Mouse (Mus musculus) midbrain, embryonic 13.5 days (tissue): ENCODE data around the gene Tnik. TPM values are rescaled to one million over a fixed set of nuclear protein-coding genes. Genes with fewer than 3 reads are reported as not detected.

Experiments
- ATAC-seq: fragments of 200-750 bp; cut with Nextera tagmentation; 2 replicates; pipeline ENCODE4 v1.8.0; 2017; ENCODE audit warnings: mild to moderate bottlenecking, moderate TSS enrichment, moderate library complexity
- H3K27ac ChIP-seq: fragments of 300-500 bp; sonication (generic); 2 replicates; pipeline ENCODE4 v1.5.1; 2015; ENCODE audit warnings: inconsistent platforms, mild to moderate bottlenecking, moderate library complexity
- H3K27me3 ChIP-seq: fragments of 300-500 bp; sonication (generic); 2 replicates; pipeline ENCODE4 v1.6.1; 2015; ENCODE audit warnings: mild to moderate bottlenecking, inconsistent platforms
- H3K36me3 ChIP-seq: fragments of 300-500 bp; sonication (generic); 2 replicates; pipeline ENCODE4 v1.6.1; 2015; ENCODE audit warnings: mild to moderate bottlenecking, inconsistent platforms
- H3K4me1 ChIP-seq: fragments of 300-500 bp; sonication (generic); replicated peaks from 2 replicates; pipeline ENCODE4 v1.6.1; 2015; ENCODE audit warnings: inconsistent platforms
- H3K4me2 ChIP-seq: fragments of 300-500 bp; sonication (generic); replicated peaks from 2 replicates; pipeline ENCODE4 v1.6.1; 2015; ENCODE audit warnings: moderate library complexity, mild to moderate bottlenecking, inconsistent platforms
- H3K4me3 ChIP-seq: fragments of 300-500 bp; sonication (generic); replicated peaks from 2 replicates; pipeline ENCODE4 v1.5.1; 2015; ENCODE audit warnings: mild to moderate bottlenecking, inconsistent platforms
- H3K9ac ChIP-seq: fragments of 300-500 bp; sonication (generic); replicated peaks from 2 replicates; pipeline ENCODE4 v1.6.1; 2015; ENCODE audit warnings: mild to moderate bottlenecking, inconsistent platforms
- H3K9me3 ChIP-seq: fragments of 300-500 bp; sonication (generic); 2 replicates; pipeline ENCODE4 v1.6.1; 2016; ENCODE audit warnings: mild to moderate bottlenecking, inconsistent platforms
- WGBS: fragments of 180-500 bp; shearing (Covaris S2); methylation state at CpG from one replicate; pipeline ENCODE4 v1.1.7; 2015; 5-methylcytosine and 5-hydroxymethylcytosine counted together
- microRNA-seq: library from miRNA; unstranded; fragments of <30 nt; microRNA quantifications from one replicate; pipeline ENCODE4, GENCODE M21; 2016
- polyA plus RNA-seq: library from polyadenylated mRNA; unstranded; fragments of >200 nt; fragmentation: Nextera tagmentation; extraction: Ambion mirVana; gene quantifications from 2 replicates; pipeline ENCODE4 v1.2.1, GENCODE M21; 2015

Gene Tnik
- polyA plus RNA-seq, 1 experiment from 2014 or later: 71.2 TPM

GRCm38 (mm10) chr3:28721218-28721617 is 458.2 kb downstream of the Tnik start:
- no peak for ATAC-seq
- no peaks in the 10 kb centered on the region for H3K36me3 ChIP-seq
- WGBS: 42% methylated on average over 5 of the region's 5 CpGs

GRCm38 (mm10) chr3:28721838-28722237 is 458.8 kb downstream of the Tnik start:
- Histone ChIP-seq H3K36me3 (no peaks in the 10 kb centered on the region), H3K27me3 (no peaks in the 10 kb centered on the region), H3K9me3 (no peaks in the 10 kb centered on the region), H3K27ac (no peak overlapping the region), H3K4me3 (no peak overlapping the region), H3K9ac (no peak overlapping the region), H3K4me1 (no peaks in the 10 kb centered on the region), H3K4me2 (no peak overlapping the region)
- no peak for ATAC-seq
- WGBS: 90% methylated on average over 7 of the region's 7 CpGs

More at GRCm38 (mm10) chr3:28721218-28721617, 458.2 kb downstream of the Tnik start:
- no peak overlapping the region for H3K27ac ChIP-seq
- no peak overlapping the region for H3K4me3 ChIP-seq
- H3K27me3 ChIP-seq: no peaks in the 10 kb centered on the region
- no peaks in the 10 kb centered on the region for H3K4me1 ChIP-seq
- no peak overlapping the region for H3K9ac ChIP-seq
- no peaks in the 10 kb centered on the region for H3K9me3 ChIP-seq
- no peak overlapping the region for H3K4me2 ChIP-seq

GRCm38 (mm10) chr3:28722531-28722930 is 459.5 kb downstream of the Tnik start:
- Histone ChIP-seq H3K4me2 (no peak overlapping the region), H3K9ac (no peak overlapping the region), H3K4me3 (no peak overlapping the region), H3K27me3 (no peaks in the 10 kb centered on the region), H3K9me3 (no peaks in the 10 kb centered on the region), H3K4me1 (no peaks in the 10 kb centered on the region), H3K27ac (no peak overlapping the region), H3K36me3 (no peaks in the 10 kb centered on the region)
- ATAC-seq: no peak

- no peak overlapping the region for H3K9ac ChIP-seq
- H3K4me3 ChIP-seq: no peak overlapping the region
- no peaks in the 10 kb centered on the region for H3K4me1 ChIP-seq
- H3K4me2 ChIP-seq: no peak overlapping the region
- H3K36me3 ChIP-seq: no peaks in the 10 kb centered on the region
- no peak overlapping the region for H3K27ac ChIP-seq
- H3K9me3 ChIP-seq: no peaks in the 10 kb centered on the region
- no peak for ATAC-seq
- 66% methylated on average over 6 of the region's 6 CpGs for WGBS
- H3K27me3 ChIP-seq: no peaks in the 10 kb centered on the region
Measured at GRCm38 (mm10) chr3:28723534-28723933, 460.5 kb downstream of the Tnik start.

GRCm38 (mm10) chr3:28725203-28725602 is 462.2 kb downstream of the Tnik start:
- Histone ChIP-seq H3K9ac (no peak overlapping the region), H3K27me3 (no peaks in the 10 kb centered on the region), H3K36me3 (no peaks in the 10 kb centered on the region), H3K27ac (no peak overlapping the region), H3K4me2 (no peak overlapping the region), H3K4me1 (no peaks in the 10 kb centered on the region), H3K9me3 (no peaks in the 10 kb centered on the region), H3K4me3 (no peak overlapping the region)
- ATAC-seq: no peak
- 94% methylated on average over 13 of the region's 13 CpGs for WGBS

Small RNAs within 50 kb of the gene (microRNA-seq; reads per million reads assigned to microRNA genes)
- not detected for gene Mir466q
